Mouse (Mus musculus): Measurements from ENCODE around the gene Scml4. TPM values are rescaled to one million over a fixed set of nuclear protein-coding genes. Genes with fewer than 3 reads are reported as not detected.

Gene Scml4
- total RNA-seq, 2 experiments from 2014 or later: 3.7 to 5.6 TPM

- TF ChIP-seq CTCF (conservative IDR thresholded peaks at IDR 0.05): no peak
- DNase-seq (ENCODE audit: low spot score in 2 of 2): no peak
- H3K4me3 ChIP-seq: no peak overlapping the region
- H3K27ac ChIP-seq: no peak overlapping the region
Measured at GRCm38 (mm10) chr10:42951078-42952045, 91.2 kb downstream of the Scml4 start.

GRCm38 (mm10) chr10:42952046-42952420 is 91.9 kb downstream of the Scml4 start:
- Histone ChIP-seq H3K27ac (no peak overlapping the region), H3K4me3 (no peak overlapping the region)
- no peak for DNase-seq (ENCODE audit: low spot score in 2 of 2)
- no peak for TF ChIP-seq CTCF (conservative IDR thresholded peaks at IDR 0.05)

DNA sequence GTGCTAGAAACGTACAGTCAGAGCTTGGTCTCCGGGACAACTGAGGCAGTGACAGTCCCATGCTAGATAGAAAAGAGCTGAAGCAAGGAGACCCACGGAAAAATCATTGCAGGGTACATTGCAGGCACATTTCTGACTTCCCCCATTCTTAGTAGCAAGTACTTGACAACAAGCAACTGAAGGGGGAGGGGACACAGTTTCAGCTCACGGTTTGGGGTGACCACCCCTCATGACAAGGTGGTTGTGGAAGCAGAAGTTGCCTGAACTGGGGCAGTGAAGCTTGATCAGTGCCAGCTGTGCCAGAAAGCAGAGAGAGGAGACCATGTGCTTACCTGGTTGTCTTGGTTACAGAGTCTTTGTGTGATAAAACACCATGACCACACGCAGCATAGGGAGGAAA is 93.4 kb downstream of the Scml4 start:
- Histone ChIP-seq H3K4me3 (no peak overlapping the region), H3K27ac (no peak overlapping the region)
- DNase-seq (ENCODE audit: low spot score in 2 of 2): no peak
- no peak for TF ChIP-seq CTCF (conservative IDR thresholded peaks at IDR 0.05)

DNA sequence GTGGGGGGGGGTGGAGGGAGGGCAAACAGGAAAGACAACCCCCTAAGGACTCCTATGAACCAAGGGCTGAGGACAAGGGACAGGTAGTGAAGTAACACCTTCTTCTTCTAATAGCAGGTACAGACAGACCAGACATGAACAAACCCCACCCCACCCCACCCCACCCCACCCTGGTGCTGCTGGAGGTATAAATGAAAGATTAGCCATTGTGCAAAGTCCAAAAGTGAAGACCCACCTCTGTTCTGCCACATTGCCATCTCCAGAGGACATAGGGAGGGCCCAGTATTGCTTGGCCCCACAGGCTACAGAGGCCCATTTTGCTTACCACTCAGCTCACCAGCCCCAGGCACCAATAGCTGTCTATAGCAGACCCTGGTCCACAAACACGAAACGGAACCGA is 95.0 kb downstream of the Scml4 start:
- TF ChIP-seq CTCF (conservative IDR thresholded peaks at IDR 0.05): no peak
- no peak overlapping the region for H3K27ac ChIP-seq
- no peak for DNase-seq (ENCODE audit: low spot score in 2 of 2)
- no peak overlapping the region for H3K4me3 ChIP-seq

- TF ChIP-seq CTCF (conservative IDR thresholded peaks at IDR 0.05): peak; percentile 91
- peak overlapping the region; percentile 50 for H3K4me3 ChIP-seq
- DNase-seq (ENCODE audit: low spot score in 2 of 2): peak; percentile 66 to 76
- no peak overlapping the region; the same call in 1 of the 2 replicates for H3K27ac ChIP-seq
Measured at GRCm38 (mm10) chr10:42957881-42958651, 97.9 kb downstream of the Scml4 start.

DNA sequence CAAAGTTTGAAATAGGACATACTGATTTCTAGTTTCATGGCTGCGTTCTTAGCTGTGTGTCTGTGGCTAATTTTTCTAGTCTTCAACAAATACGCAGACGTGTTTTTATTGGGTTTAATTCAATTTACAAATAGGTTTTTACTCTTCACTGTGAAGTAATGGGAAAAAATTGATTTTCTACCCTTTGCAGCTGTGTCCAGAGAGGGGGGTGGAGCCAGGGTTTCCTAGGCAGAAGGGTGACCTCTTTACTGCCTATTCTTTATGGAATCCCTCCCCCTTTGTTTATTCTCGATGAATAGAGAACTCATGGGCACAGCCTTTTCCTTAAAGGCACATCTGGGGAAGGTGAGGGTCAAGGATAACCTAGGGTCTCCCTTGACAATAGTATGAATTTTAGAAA is 98.5 kb downstream of the Scml4 start:
- Histone ChIP-seq H3K4me3 (no peak overlapping the region), H3K27ac (no peak overlapping the region)
- DNase-seq (ENCODE audit: low spot score in 2 of 2): no peak
- no peak for TF ChIP-seq CTCF (conservative IDR thresholded peaks at IDR 0.05)

DNA sequence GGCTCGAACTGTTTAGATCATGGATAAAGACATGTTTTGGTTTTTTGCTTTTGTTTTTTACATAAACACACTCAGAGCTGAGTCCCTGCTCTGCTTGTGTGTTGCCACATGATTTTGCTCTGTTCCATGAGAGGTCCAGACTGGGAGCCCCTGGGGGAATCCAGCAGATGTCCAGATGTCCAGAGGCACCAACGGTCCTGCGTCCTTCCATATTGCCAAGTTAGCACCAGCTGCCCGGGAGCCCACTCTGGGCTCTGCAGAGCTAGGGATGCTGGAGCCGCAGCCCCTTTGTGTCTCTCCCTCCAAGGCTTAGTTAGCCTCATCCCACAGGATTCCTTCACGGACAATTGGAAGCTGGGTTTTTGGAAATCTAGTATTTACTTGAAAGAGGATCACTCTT is 101.6 kb downstream of the Scml4 start:
- DNase-seq (ENCODE audit: low spot score in 2 of 2): no peak
- Histone ChIP-seq H3K4me3 (no peak overlapping the region), H3K27ac (peak overlapping the region; percentile 80; the same call in 1 of the 2 replicates)
- no peak for TF ChIP-seq CTCF (conservative IDR thresholded peaks at IDR 0.05)

DNA sequence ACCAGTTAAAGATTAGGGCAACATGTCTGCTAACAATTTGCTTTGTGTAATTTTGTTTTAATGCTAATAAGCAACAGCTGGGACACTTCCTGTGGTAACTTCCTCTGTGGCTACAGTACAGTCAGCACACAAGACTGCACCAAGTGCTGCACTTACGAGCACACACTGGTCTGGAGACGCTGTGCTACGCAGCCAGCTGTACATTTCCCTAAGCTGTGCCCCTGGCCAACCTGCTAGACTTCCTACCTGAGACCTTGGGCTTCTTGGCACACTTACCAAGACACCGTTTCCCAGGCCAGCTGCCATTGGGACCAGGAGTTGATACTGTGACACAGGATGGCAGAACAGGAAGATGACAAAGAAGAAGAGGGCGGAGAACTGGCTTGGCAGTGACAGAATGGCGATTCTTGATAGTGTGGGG is 102.0 kb downstream of the Scml4 start:
- H3K4me3 ChIP-seq: no peak overlapping the region
- no peak overlapping the region for H3K27ac ChIP-seq
- no peak for DNase-seq (ENCODE audit: low spot score in 2 of 2)
- TF ChIP-seq CTCF (conservative IDR thresholded peaks at IDR 0.05): no peak

DNA sequence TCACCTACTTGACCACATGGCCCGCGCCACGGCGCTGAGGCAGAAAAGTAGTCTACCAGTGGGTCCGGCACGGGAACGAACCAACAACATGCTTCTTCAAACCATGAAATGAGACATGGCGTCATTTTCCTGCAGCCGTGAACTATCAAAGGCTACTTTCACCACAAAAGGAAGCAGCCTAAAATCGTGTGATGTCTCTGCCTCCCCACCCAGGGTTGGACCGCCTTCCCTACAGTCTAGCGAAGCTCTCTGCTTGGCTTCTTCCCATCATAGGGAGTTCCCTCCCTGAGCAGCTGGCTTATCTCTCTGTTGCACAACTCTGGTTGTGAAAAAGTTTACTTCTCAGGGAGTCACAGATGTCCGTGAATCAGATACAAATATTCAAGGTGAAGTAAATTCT is 102.5 kb downstream of the Scml4 start:
- DNase-seq (ENCODE audit: low spot score in 2 of 2): no peak
- no peak for TF ChIP-seq CTCF (conservative IDR thresholded peaks at IDR 0.05)
- Histone ChIP-seq H3K4me3 (no peak overlapping the region), H3K27ac (no peak overlapping the region)

- no peak for TF ChIP-seq CTCF (conservative IDR thresholded peaks at IDR 0.05)
- Histone ChIP-seq H3K27ac (no peak overlapping the region), H3K4me3 (no peak overlapping the region)
- DNase-seq (ENCODE audit: low spot score in 2 of 2): no peak
Measured at GRCm38 (mm10) chr10:42963061-42963460, 102.9 kb downstream of the Scml4 start.

- no peak for DNase-seq (ENCODE audit: low spot score in 2 of 2)
- no peak overlapping the region for H3K27ac ChIP-seq
- no peak for TF ChIP-seq CTCF (conservative IDR thresholded peaks at IDR 0.05)
- H3K4me3 ChIP-seq: no peak overlapping the region
Measured at GRCm38 (mm10) chr10:42968332-42968731, 108.2 kb downstream of the Scml4 start.

DNA sequence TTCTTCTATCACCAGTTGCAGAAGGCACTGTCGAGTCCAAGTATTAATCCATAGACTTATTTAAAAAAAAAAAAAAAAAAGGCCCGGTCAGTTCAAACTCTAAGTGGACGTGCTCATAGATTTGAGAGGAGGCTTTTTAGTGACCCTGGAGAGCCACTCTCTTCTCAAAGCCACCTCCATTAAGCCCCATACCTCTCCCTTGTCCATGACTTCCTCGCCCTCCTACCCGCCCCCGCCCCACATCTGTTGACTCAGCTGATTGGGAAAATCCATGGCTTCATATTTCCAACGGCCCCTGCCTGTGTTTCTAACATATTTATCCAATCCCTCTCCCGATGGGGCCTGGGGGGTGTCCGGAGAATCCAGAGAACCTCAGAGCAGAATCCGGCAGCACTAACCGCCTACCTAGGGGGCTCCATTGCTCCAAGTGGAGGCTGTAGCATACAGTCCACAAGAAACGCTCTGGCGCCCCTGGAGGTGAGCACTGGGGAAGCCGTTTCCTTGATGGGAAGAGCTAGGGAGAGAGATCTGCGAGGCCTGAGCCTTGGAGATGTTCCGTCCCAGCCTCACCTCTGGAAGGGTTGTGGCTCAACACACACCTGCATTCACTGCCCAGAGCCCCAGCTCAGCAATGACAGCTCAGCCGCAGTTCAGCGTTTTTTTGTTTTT is 112.5 kb downstream of the Scml4 start:
- Histone ChIP-seq H3K4me3 (no peak overlapping the region), H3K27ac (no peak overlapping the region)
- peak in 1 of 2 experiments; percentile 55 for DNase-seq (ENCODE audit: low spot score in 2 of 2)
- peak; percentile 81 for TF ChIP-seq CTCF (conservative IDR thresholded peaks at IDR 0.05)

- DNase-seq (ENCODE audit: low spot score in 2 of 2): no peak
- Histone ChIP-seq H3K4me3 (no peak overlapping the region), H3K27ac (no peak overlapping the region)
- no peak for TF ChIP-seq CTCF (conservative IDR thresholded peaks at IDR 0.05)
Measured at GRCm38 (mm10) chr10:42973537-42973936, 113.4 kb downstream of the Scml4 start.

All from layer of hippocampus, adult 2 months (tissue).